Mouse (Mus musculus) frontal cortex, postnatal 25 days (tissue): Measurements from ENCODE around the gene Pla2g4b.
A peak's percentile ranks its signal among the peaks of the same experiment; 100 is the strongest.

Experiments used
- DNase-seq, 2 experiments: peaks; one replicate each; pipeline ENCODE4 v3.0.0; 2022; ENCODE audit warnings: low spot score in 2 of 2

Pla2g4b gene

DNA sequence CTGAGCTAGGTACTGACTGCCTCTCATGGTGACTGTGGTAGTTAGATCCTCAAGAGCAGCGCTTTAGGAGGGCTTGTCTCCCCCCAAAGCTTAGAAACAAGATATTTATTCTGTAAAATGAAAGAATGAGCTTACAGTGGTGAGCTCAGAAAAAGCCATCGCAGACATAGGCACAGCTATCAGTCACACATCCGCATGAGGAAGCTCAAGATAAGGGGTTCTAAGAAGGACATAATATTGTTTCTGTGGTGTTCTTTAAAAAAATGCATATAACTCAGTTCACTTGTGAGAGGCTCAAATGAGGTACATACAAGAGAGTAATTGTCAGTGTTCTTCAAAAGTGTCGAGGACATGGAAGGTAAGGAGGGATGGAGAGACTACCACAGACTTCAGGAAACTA lies 17.3 kb upstream of the Pla2g4b start:
- no peak for DNase-seq

DNA sequence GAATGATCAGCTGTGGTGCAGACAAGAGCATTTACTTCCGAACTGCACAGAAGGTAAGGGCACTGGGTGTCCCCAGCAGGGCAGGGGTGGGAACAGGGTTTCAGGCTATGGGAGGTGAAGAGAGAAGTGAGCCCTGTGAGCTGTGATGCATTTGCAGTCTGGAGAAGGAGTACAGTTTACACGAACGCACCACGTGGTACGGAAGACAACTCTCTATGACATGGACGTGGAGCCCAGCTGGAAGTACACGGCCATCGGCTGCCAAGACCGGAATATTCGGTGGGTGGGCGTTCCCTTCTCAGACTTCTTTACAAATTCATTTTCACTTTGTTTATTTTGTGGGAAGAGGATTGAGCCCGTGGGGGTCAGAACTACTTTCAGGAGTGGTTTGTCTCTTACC lies 15.6 kb upstream of the Pla2g4b start:
- DNase-seq = no peak

DNA sequence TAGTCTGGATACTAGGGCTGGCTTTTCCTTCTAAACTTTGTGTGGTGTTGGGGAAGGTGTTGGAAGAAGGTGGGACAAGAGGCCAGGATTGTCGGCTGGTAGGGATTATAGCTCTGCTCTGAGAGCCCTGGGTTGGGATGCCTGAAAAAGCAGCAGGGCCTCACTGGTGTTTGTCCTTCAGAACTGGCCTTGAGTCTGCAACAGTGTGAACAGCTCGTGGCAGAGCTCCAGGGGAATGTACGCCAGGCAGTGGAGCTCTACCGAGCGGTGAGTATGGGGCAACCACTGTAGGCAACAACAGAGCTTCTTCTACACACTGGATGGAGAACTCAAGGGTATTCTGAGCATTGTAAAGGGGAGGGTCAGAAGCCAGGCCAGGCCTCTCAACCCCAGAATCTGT lies 8.9 kb upstream of the Pla2g4b start:
- no peak for DNase-seq

DNA sequence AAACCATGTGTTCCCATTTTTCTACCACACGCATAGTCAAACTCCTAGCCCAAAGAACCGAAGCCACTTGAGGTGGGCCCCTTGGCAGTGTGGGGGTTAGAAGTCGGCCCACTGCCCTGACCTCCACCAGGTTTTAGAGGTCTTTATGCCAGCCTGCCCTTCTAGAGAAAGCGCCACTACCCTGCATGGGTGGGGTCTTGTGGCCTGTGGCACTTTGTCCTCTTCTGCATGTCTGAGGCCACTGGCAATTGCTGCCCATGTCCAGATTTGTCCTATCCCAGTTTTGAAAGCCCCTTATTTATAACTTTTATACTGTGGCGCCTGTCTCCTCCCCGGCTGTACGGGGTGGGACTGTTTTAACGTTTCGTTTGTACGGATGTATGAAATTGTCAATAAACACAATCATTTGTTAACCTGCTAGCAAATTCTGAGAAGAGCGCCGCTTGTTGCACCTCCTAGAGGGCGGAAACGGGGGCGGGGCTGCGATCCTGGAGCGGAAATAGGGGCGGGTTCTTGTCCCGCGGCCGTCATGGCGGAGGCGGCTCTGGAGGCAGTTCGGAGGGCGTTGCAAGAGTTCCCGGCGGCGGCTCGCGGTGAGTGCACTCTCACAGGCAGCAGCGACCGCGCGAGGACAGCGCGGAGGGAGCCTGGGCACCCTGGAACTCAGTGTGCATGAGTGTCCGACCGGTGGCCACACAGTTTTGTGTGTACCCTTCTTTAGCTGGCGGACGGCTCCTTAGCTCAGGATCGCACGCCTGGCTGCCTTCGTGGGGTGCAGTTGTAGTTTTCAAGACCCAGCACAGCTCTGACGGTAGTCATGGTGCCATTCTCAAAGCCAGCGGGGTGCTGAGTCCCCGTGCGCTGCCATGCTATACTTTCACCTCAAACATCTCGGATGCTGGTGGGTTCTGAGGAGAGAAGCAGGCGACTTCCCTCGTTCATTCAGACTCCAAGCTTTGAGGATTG lies 6.0 kb upstream of the Pla2g4b start, which contains the start of the genes Jmjd7 and Gm28042:
Gene Jmjd7, plus strand, starts transcription at position 500 of the 966 bp plus-strand sequence.
Gene Gm28042, plus strand, starts transcription at position 510 of the 966 bp plus-strand sequence.
- peak; percentile 60 to 80 for DNase-seq

DNA sequence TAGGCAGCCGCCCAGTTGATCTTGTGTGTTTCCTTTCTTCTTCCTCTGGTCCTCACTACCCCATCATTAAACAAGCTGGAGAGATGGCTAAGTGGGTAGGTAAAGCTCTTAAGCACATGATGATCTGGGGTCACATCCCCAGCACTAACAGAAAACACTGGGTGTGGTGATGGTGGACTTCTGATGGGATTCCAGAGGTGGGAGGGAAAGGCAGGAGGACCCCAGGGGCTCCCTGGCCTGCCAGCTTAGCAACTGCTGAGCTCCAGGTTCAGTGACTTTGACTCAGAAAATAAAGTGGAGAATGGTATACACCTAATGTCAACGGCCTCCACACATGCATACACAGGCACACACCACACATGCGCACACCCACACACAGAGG lies 5.3 kb upstream of the Pla2g4b start:
- no peak for DNase-seq

DNA sequence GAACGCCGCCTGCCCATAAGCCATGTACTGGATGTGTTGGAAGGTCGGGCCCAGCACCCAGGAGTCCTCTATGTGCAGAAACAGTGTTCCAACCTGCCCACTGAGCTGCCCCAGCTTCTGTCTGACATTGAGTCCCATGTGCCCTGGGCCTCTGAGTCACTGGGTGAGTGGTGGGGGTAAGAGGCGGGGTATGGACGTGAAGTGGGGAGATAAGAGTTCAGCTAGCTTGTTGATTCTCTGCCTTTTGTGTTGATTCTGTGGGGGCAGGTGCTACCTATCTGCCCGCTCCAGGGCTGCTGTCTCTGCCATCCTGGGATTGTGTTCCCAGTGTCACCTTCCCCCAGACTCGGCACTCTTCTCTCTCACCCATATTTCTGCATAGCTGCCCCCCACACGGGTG lies 2.8 kb upstream of the Pla2g4b start:
- DNase-seq = no peak

DNA sequence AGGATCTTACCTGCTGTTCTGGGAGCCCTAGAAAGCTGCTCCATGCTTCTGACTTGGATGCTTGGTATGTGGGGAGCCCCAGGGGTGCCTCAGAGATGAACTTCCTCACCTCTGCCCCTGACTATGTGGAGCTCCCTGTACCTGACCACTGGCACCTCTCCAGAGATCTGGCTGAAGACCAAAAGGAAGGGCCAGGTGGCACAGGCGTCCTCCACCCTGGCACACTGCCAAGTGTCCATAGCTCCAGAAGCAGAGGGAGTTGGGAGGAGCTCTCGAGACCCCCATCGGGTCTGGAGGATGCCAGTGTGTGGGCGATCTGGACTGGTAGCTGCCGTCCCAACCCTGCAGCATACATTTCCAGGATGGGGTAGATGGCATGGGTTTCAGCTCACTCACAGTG lies 509 bp downstream of the Pla2g4b start:
- no peak for DNase-seq

DNA sequence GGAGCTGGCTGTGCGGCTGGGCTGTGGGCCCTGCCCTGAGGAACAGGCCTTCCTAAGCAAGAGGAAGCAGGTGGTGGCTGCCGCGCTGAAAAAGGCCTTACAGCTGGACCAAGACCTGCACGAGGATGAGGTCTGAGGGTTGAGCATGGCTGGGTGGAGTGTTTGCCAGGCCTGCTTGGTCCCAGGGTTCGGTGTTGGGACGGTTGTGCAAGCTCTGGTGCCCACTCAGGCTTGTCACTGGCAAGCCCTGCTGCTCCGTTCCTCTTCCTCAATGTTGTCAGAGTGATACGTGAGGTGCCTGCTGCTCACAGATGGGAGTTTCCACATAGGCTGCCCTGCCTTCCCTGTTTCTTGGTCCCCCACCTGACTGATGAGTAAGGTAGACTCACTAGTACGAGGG lies 4.5 kb downstream of the Pla2g4b start:
- DNase-seq = no peak

DNA sequence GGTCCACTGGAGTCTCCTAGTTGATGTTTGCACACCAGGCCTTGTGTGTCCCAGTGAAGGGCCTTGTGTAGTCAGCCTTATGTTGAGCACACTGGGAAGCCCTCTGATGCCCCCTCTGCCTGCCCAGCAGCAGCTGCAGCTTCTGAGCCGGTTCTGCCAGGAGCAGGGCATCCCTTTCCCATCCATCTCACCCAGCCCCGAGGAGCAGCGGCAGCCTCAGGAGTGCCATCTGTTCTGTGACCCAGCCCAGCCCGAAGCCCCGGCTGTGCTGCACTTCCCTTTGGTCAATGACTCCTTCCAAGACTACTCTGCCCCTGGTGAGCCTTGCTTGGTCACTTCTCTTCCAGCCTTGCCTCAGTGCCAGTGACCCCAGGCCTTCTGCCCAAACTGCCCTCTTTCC lies 7.8 kb downstream of the Pla2g4b start:
- no peak for DNase-seq

DNA sequence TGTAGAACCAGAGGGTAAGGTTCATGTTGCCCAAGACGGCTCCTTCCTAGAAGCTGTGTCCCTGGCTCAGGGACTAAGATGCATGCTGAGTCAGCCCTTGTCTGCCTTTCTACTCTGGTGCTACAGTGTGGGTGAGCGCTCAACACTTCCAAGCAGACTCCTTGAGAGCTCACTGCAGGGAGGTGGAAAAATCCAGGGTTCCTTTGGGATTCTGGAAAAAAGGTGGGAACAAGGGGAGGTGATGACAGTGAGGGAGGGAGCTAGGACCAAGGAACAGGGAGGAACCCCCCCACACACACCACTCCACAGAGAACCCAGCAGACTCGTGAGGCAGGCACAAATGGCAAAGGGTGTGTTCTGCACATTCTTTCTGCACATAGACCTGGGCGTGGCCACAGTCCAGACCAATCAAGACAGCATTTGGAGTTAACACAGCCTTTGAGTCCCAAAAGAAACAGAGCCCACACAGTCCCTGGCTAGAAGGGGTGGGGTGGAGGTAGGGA lies 10.9 kb downstream of the Pla2g4b start:
- DNase-seq = peak in 1 of 2 experiments; percentile 36

DNA sequence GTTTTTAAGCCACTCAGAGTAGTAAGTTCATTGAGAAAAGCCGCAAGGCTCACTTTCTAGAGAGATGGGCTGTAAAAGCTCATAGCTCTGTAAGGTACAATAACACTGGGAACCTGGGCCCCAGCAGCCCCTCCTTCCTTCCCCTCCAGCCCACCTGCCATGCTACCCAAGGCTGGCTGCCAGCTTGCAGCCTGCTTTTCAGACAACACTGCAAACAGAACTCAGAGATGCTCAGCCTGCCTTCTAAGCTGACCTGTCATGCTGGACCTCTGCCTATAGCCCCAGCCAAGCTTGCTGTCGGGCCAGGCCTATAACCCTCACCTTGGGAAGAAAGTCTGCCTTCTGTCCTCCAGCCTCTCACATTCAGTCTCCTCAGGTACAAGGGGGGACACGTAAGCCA lies 11.5 kb downstream of the Pla2g4b start:
- DNase-seq = no peak

DNA sequence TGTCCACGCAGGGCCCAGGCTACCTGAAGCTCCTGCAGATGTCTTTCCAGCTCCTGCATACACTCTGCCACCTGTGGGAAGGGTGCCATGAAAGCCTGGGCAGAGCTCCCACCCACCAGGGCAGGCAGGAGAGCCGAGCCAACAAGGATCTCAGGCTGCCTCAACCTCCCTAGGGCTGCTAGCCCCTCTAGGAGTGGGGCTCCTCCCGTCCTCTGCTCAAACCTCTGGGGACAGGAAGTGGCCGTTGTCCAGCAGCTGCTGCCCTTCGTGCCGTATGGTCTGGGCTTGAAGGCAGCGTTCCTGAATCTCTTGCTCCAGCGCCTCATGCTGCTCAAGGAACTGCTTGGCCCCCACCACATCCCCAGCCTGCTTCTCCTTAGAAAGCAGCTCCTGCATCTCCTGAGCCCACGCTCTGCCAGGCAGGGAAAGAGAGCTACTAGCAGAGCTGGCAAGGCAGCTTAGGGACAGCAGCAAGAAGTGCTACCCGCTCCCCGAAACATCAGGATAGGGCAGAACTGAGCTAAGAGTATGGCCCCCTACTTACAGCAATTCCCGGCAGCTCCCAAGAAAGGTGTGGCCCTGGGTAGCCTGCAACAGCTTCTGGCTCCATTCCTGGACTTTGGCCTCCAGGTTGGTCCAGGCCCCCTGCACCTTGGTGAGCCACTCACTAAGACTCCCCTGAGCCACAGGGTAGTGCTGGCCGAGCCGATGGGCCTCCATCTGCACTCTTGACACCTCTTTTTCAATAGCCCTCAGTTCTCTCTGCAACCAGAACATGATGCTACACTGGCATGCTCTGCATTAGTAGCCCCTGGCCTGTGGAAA lies 13.5 kb downstream of the Pla2g4b start:
- peak; percentile 34 to 40 for DNase-seq

DNA sequence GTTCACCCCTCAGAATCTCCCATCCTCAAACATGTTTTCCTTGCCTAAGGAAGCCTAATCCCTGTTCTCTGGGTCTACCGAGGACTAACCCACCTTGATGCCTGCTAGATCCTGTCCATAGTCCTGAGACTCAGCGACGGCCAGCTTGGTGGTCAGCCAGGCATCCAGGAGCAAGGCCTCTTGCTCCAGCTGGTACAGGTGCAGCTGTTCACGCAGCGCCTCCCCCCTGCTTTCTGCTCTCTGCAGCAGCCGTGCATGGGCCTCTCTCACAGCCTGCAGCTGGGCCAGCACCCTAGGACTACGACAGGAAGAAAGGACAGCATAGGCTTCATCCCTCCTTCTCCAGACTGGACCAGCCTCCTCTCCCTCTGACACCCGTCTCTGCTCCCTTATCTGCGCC lies 15.0 kb downstream of the Pla2g4b start:
- no peak for DNase-seq

DNA sequence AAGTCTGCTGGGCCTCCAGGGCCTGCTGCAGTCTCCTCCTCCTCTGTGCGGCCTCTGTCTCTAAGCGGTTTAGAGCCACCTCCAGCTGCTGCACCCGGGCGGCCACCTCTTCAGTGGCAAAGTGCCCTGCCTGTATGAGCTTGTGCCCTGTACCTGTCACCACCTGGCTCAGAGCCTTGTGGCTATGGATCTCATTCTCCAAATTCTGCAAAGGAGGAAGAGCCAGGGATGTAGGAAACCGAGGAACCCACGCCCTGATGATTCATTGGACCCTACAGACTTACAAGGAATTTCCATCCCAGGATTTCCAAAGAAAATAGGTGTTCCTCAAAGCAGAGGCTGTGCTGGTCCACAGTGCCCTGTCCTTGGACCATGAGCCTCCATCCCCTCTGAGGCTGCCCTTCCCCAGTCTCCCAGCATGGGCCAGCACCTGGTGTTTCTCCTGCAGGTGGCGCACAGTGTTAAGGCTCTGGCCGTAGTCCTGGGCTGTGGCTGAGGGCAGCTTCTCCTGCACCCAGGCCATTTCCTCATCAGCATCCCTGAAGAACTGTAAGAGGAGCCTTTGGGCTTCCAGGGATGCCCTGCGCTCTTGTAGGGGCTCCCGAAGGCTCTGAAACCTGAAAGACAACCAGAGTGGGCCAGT lies 16.5 kb downstream of the Pla2g4b start:
- DNase-seq = no peak

DNA sequence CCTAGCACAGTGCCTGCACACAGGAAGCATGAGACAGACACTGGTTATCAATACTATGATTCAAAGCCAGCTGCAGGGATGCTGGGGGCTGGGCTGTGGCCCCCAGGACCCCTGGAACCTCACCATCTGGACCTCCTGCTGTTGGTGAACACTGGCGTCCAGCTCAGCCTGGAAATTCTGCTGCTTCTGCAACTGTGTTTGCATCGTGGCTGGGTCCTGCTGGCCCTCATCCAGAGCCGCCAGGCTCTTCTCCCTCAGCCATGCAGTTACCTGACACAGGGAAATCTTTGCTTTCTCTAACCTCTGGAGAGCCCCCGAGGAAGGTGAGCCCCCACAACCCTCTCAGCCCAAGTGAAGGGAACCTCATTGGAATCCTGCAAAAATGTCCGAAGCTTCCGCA lies 18.2 kb downstream of the Pla2g4b start:
- no peak for DNase-seq

DNA sequence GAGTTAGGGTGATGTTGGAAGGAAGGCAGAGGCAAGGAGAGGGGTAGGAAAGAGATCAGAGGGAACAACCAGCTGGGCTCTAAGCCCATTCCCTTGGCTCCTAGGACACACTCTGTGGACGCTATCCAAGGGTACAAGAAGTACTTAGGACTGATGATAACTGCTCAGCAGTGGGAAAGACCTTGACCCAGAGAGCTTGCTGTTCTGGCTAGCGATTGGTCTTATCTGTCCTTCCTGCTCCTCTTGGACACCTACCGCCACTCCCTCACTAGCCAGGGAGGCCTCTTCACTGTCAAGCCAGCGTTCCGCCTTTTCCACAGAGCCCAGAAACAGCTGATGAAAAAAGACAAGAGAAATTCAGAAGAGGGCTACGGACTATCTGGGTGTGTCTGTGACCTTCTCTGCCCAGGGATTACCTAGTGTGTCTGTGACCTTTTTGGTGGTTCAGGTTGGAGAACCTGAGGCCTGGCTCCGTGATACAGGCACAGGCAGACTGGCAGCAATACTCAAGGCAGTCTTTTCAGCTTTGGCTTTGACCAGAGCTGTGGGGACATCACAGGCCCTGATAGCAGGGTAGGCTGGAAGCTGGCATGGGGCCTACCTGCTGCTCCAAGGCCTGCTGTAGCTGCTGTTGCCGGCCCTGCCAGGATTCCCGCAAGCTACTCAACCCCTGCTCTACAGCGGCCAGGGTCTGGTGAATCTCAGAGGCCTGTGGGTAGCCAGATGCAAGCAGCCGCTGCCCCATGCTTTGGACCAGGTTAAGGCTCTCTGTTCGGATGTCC lies 21.7 kb downstream of the Pla2g4b start:
- DNase-seq = no peak

DNA sequence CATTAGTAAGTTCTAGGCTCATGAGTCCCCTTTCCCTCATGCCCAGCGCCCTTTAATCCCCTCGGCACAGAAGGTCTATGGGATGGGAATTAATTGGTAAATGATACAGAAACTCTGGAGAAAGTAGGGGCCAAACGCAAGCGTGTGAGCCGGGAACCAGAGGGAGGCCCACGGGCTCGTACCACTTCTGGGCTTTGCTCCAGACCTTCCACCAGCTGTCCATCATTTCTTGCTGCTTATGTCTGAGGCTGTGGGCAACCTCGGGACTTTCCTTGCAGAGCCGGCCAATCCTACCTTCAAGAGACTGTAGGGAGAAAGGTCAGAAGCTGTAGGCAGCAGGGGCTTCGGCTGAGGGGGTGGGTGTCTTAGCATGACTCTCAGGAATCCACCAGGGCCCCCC lies 22.7 kb downstream of the Pla2g4b start:
- DNase-seq = no peak

DNA sequence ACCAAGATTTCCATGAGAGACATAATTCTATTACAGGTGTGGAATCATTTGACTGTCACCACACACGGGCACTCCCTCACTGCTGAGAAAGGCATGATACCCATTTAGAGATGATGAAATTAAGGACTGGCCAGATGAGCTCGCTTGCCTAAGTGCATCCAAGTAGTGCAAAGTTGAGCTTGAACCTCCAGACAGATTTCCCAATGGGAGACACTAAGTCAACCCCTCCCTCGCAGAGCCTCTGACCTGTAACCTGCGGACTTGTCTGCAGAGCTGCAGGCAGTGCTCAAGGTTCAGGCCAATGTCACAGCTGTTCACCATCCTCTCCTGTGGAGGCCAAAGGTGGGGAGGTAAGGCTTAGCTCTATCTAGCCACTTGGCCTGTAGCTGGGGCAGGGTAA lies 25.6 kb downstream of the Pla2g4b start:
- no peak for DNase-seq

DNA sequence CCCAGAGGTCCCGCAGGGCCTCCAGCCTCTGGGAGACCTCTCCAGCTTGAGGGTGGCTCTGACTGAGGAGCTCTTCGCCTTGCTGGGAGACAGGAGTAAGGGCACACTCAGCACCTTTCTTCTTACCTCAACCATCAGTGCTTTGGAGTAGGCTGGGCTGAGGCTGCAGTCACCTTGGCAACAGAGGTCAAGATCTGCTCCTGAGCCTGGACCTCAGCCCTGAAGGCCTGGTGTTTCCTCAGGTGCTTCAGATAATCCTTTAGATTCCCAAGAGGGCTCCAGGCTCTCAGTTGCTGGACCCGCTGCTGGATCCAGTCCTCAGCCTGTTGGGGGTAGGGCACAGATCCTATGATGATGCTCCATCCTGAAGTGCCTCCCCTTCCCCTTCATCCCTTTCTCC lies 26.2 kb downstream of the Pla2g4b start:
- DNase-seq = no peak

DNA sequence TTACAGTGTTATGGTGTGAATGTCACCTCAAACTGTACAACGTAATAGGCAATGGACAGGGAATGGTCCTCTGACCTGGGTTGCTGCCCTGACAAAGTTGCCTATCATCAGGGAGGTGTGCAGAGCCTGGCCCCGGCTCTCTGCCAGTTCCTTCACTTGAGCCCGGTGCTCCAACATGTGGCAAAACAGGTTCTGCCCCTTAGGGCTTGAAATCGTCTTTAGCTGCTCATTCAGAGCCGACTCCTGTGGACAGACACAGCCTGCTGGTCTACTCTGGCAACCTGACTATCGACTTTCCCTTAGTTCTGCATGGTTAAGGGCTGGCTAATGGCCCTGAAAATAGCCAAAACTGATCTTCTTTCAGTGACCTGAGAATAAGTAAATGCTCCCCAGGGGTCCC lies 27.0 kb downstream of the Pla2g4b start:
- DNase-seq = no peak

DNA sequence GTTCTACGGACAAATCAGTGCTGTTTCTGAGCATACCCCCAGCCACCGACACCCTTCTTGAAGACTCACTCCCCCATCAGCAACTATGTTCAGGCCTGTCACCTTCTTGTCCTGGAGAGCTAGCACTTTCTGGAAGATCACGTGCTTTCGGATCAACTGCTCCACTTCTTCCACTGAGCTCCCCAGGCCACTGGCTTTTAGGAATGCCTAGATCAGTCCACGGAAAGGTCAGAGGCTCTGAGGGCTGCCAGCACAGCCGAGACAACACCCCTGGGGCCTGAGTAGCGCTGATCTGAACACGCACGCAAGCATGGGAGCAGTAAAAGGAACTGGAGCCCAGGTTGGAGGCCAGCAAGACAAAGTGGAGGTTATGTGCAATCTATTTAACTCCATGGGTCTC lies 27.4 kb downstream of the Pla2g4b start:
- no peak for DNase-seq
